Mouse (Mus musculus) heart, embryonic 14.5 days (tissue): ENCODE data around the gene Rptor. TPM values are rescaled to one million over a fixed set of nuclear protein-coding genes. Genes with fewer than 3 reads are reported as not detected.

Source experiments
- ATAC-seq: fragments of 200-750 bp; cut with Nextera tagmentation; 2 replicates; pipeline ENCODE4 v1.8.0; 2017; ENCODE audit warnings: low read depth, moderate TSS enrichment; ENCODE audit not compliant: insufficient number of reproducible peaks, insufficient read depth, low FRiP score
- H3K27ac ChIP-seq, 2 experiments: fragments of 200-500 bp in 1 of 2; fragments of 300-500 bp in 1 of 2; sonication (generic) in 1 of 2; replicated peaks in 1 of 2; 2 replicates each; pipeline ENCODE4 v1.5.1; 2012 to 2014; ENCODE audit warnings: low read depth in 2 of 2, low read length in 2 of 2, control low read depth in 1 of 2, mild to moderate bottlenecking in 1 of 2, mixed read lengths in 1 of 2; ENCODE audit not compliant: control insufficient read depth in 1 of 2, insufficient read depth in 1 of 2
- H3K27me3 ChIP-seq: fragments of 300-500 bp; sonication (generic); 2 replicates; pipeline ENCODE4 v1.6.1; 2014; ENCODE audit warnings: mild to moderate bottlenecking, low read length, control low read depth; ENCODE audit not compliant: control insufficient read depth, insufficient read depth
- H3K36me3 ChIP-seq: fragments of 300-500 bp; sonication (generic); 2 replicates; pipeline ENCODE4 v1.6.1; 2014; ENCODE audit warnings: mild to moderate bottlenecking, control low read depth, low read length, mixed read lengths; ENCODE audit not compliant: control insufficient read depth, insufficient read depth
- H3K4me1 ChIP-seq, 2 experiments: fragments of 200-500 bp in 1 of 2; fragments of 300-500 bp in 1 of 2; sonication (generic) in 1 of 2; 2 replicates each; pipeline ENCODE4 v1.6.1; 2012 to 2014; ENCODE audit warnings: low read length in 2 of 2, control low read depth in 1 of 2, mixed read lengths in 1 of 2; ENCODE audit not compliant: control insufficient read depth in 2 of 2, insufficient read depth in 2 of 2
- H3K4me2 ChIP-seq: fragments of 300-500 bp; sonication (generic); 2 replicates; pipeline ENCODE4 v1.6.1; 2014; ENCODE audit warnings: mild to moderate bottlenecking, low read length
- H3K4me3 ChIP-seq, 2 experiments: fragments of 200-500 bp in 1 of 2; fragments of 300-500 bp in 1 of 2; sonication (generic) in 1 of 2; 2 replicates each; pipeline ENCODE4 v1.5.1; 2012 to 2014; ENCODE audit warnings: low read length in 2 of 2, mild to moderate bottlenecking in 2 of 2, control low read depth in 1 of 2, low read depth in 1 of 2, moderate library complexity in 1 of 2; ENCODE audit not compliant: control insufficient read depth in 1 of 2, insufficient read depth in 1 of 2
- H3K9ac ChIP-seq: fragments of 300-500 bp; sonication (generic); 2 replicates; pipeline ENCODE4 v1.6.1; 2014; ENCODE audit warnings: mild to moderate bottlenecking, low read length
- H3K9me3 ChIP-seq: fragments of 300-500 bp; sonication (generic); 2 replicates; pipeline ENCODE4 v1.6.1; 2016; ENCODE audit warnings: low read length, control low read depth; ENCODE audit not compliant: control insufficient read depth
- WGBS: fragments of 180-500 bp; shearing (Covaris S2); extraction: QIAGEN DNeasy Blood & Tissue Kit; methylation state at CpG from one replicate; pipeline ENCODE4 v1.1.7; 2014; 5-methylcytosine and 5-hydroxymethylcytosine counted together
- polyA plus RNA-seq: library from polyadenylated mRNA; unstranded; fragments of >200 nt; fragmentation: Nextera tagmentation; extraction: Ambion mirVana; gene quantifications from 2 replicates; pipeline ENCODE4 v1.2.1, GENCODE M21; 2014

The Rptor gene
- polyA plus RNA-seq, 1 experiment from 2014 or later, result 11.2 TPM

DNA sequence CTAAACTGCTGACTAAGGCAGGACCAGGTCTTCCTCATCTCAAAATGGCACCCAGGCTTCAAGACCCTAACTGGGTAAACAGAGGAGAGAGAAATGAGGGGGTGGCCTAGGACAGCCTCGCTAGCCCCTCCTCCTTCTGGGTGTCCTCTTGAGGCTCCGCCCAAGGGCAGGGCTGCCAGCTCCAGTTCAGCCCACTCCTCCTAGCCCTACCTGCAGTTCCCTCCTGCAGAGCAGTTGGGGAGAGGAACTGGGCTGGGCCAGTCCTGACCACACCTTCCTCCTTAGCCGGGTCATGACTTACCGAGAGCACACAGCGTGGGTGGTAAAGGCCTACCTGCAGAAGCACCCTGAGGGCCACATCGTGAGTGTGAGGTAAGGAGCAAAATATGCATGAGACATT, 291.9 kb downstream of the Rptor start:
- Histone ChIP-seq H3K27ac (no peak overlapping the region), H3K9ac (no peak overlapping the region), H3K9me3 (no peaks in the 10 kb centered on the region), H3K36me3 (peaks cover 83% of the 10 kb centered on the region), H3K4me3 (no peak overlapping the region), H3K4me1 (no peaks in the 10 kb centered on the region), H3K27me3 (no peaks in the 10 kb centered on the region), H3K4me2 (no peak overlapping the region)
- no peak for ATAC-seq
- 71% methylated on average over 6 of the region's 6 CpGs for WGBS

DNA sequence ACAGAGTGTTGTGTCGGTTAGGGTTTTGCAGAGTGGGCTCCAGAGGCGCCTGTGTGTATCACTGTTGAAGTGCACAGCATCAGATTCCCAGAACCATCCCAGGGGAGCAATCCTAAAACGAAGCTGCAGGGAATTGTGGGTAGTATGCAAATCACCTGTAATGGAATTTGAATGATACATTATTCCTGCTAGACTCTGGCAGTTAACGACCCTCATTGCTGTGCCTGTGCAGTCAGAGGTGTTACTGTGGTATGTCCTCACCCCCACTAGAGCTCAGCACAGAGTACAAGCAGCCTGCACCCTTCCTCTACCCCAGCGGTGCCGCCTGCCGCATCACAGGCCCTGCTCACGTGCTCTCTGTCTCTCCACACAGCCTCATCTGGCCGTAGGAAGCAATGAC, 294.3 kb downstream of the Rptor start:
- Histone ChIP-seq H3K4me1 (no peaks in the 10 kb centered on the region), H3K9ac (no peak overlapping the region), H3K4me3 (no peak overlapping the region), H3K36me3 (peaks cover 63% of the 10 kb centered on the region), H3K9me3 (no peaks in the 10 kb centered on the region), H3K27me3 (no peaks in the 10 kb centered on the region), H3K4me2 (no peak overlapping the region), H3K27ac (no peak overlapping the region)
- 88% methylated on average over 9 of the region's 9 CpGs for WGBS
- ATAC-seq, result no peak

DNA sequence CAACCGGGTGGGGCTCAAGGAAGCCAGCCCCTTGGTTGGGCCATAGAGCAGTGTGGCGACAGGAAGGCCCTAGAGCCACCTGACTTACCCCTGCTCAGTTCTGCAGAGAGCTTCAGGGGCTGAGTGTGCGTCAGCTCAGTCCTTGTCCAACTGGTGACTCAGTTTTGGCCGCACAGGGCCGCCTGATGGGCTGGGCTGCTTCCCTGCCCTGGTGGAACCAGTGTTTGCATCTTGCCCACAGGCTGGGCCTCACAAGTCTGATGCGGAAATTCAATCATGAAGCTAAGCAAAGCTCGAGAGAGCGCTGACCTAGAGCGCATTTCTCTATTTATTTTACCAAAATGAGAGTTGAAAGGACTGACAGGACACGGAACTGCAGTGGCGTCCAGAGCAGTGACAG, 296.3 kb downstream of the Rptor start:
- no peak overlapping the region for H3K9ac ChIP-seq
- H3K4me1 ChIP-seq, result no peaks in the 10 kb centered on the region
- WGBS, result 85% methylated on average over 11 of the region's 11 CpGs
- peaks cover 44% of the 10 kb centered on the region for H3K36me3 ChIP-seq
- no peak overlapping the region for H3K27ac ChIP-seq
- no peak for ATAC-seq
- no peak overlapping the region for H3K4me2 ChIP-seq
- H3K9me3 ChIP-seq, result no peaks in the 10 kb centered on the region
- no peaks in the 10 kb centered on the region for H3K27me3 ChIP-seq
- H3K4me3 ChIP-seq, result no peak overlapping the region

DNA sequence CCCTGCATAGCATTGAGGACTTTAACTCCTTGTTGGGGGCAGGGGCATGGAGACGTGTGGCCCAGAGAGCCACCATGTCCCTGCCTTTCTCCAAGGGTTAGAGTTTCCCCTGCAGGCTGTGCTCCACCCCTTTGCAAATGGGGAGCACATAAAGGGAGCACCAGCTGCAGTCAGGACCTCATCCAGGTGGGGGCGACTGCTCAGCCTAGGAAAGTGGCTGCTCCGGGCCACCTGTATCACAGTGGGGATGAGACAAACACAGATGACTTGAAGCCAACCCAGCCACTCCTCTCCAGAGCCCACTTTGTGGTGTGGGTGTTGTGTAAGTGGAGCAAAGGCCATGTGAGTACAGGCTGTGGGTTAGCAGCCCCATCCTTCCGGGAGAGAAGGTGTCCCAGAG, 298.5 kb downstream of the Rptor start:
- H3K27ac ChIP-seq, result no peak overlapping the region
- H3K4me3 ChIP-seq, result no peak overlapping the region
- WGBS, result 69% methylated on average over 4 of the region's 4 CpGs
- H3K36me3 ChIP-seq, result peaks cover 25% of the 10 kb centered on the region
- no peaks in the 10 kb centered on the region for H3K4me1 ChIP-seq
- no peak for ATAC-seq
- peaks cover 4% of the 10 kb centered on the region; the same call in 1 of the 2 replicates for H3K27me3 ChIP-seq
- H3K4me2 ChIP-seq, result no peak overlapping the region
- H3K9ac ChIP-seq, result no peak overlapping the region
- H3K9me3 ChIP-seq, result no peaks in the 10 kb centered on the region

DNA sequence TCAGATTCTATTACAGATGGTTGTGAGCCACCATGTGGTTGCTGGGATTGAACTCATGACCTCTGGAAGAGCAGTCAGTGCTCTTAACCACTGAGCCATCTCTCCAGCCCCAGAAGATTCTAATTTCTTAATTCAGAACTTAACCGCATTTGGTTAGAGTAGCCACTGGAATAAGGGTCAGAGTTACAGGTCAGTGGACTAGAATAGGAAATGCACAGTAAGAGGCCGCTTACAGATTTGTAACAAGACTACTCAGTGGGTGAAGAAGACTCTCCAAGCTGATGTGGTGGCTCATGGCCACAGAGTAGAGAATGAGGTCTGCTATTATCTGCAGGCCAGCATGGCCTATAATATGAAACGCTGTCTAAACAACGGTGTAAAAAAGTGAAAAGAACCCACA, 300.2 kb downstream of the Rptor start:
- 88% methylated on average over 4 of the region's 4 CpGs for WGBS
- Histone ChIP-seq H3K36me3 (peaks cover 16% of the 10 kb centered on the region), H3K9me3 (no peaks in the 10 kb centered on the region), H3K27me3 (peaks cover 14% of the 10 kb centered on the region), H3K4me1 (no peaks in the 10 kb centered on the region), H3K27ac (no peak overlapping the region), H3K9ac (no peak overlapping the region), H3K4me3 (no peak overlapping the region), H3K4me2 (no peak overlapping the region)
- ATAC-seq, result no peak

DNA sequence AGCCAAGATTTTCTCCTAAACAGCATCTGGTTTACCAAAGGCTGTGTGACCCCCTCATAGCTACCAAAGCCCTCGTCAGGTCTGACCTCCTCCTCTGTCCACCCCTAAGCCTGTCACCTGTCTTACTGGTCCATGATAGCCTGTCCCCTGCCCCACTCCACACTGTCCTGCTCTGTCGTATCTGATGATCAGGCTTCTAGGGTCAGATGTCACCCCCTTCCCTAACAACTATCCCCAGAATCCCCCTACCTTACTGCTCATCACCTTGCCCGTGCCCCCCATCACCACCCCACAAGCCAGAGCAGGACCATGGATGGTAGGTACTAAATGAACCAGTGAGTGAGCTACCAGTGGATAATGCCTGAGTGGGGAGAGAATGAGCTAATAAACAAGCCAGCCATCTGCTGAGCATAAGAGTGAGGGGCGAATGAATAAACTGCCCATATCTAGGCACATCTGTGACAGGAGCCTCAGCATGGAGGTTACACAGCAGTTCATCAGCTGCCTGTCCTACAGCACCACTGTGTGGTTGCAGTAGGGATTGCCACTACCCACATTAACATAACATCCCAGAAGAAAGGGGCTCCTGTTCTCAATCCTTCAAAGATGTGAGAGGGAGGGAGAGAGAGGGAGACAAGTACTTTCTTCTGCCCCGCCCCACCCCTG, 302.0 kb downstream of the Rptor start:
- no peak overlapping the region for H3K9ac ChIP-seq

DNA sequence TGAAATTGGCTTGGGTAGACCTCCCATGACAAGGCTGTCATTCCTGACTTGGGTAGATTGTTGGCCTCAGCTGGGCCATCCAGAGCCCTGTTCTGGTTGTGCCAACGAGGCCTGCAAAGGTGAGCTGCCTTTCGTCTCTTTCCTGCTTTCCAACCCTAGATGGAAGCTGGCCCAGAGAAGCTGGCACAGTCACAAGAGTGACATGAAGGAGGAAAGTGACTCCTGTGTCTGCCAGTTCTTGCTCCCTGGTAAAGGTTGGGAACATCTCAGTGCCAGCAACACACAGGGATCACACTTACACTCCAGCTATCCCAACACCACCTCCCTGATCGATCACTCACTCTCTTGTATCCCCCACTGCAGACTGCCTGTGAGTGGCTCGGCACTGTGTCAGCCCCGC, 303.1 kb downstream of the Rptor start:
- H3K4me2 ChIP-seq, result no peak overlapping the region
- H3K9me3 ChIP-seq, result no peaks in the 10 kb centered on the region
- H3K27me3 ChIP-seq, result peaks cover 25% of the 10 kb centered on the region
- H3K36me3 ChIP-seq, result no peaks in the 10 kb centered on the region
- H3K9ac ChIP-seq, result no peak overlapping the region
- H3K4me3 ChIP-seq, result no peak overlapping the region
- WGBS, result 74% methylated on average over 5 of the region's 5 CpGs
- H3K4me1 ChIP-seq, result peaks cover 5% of the 10 kb centered on the region in 2 experiments; a peak in 2 of 4 replicates
- ATAC-seq, result no peak
- H3K27ac ChIP-seq, result no peak overlapping the region

More for the DNA sequence above, 302.0 kb downstream of the Rptor start:
- Histone ChIP-seq H3K4me2 (no peak overlapping the region), H3K4me1 (peaks cover under 1 to 2% of the 10 kb centered on the region in 2 experiments; a peak in 2 of 4 replicates), H3K27me3 (peaks cover 25% of the 10 kb centered on the region), H3K36me3 (no peaks in the 10 kb centered on the region), H3K27ac (no peak overlapping the region), H3K4me3 (no peak overlapping the region), H3K9me3 (no peaks in the 10 kb centered on the region)
- ATAC-seq, result no peak
- 28% methylated on average over 5 of the region's 5 CpGs for WGBS
